8 mouse cellular contexts compared by ENCODE assay signal in the genomic region with DNA sequence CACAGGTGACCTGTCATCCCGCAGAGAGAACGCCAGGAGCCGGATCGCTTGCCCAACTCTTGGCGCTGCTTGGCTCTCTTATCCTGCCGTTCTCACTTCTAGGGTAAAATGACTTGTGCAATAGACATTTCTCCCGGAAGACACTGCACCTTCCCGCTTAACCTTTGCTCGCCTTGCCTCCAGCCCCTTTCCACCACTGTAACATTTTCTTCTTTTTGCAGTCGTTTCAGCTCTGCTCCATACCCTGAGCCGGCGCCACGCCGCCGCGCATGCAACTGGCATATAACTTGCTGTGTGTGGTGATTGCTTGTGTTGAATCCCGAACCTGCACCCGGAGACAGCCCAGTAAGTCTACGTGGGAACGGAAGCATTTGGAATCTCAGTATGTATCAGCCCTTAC. TPM values are rescaled to one million over a fixed set of nuclear protein-coding genes. Genes with fewer than 3 reads are reported as not detected.
DNase-seq lines count a peak whose midpoint lies in the region; ATAC-seq and TF ChIP-seq lines count a peak whose summit lies in the region.

No protein-coding gene starts in this region.

- in situ Hi-C loops in ES-E14 (cut with MboI; ENCODE audit: low sequenced_read_pairs in 2 of 2, unreplicated experiment in 2 of 2), result no loop called here

- DNase-seq in heart, postnatal 25 days (ENCODE audit: low spot score), result no peak
- no peak for DNase-seq in ES-E14 (ENCODE audit: low read depth, low spot score)
- no peak for DNase-seq in spleen, postnatal 10 days (ENCODE audit: low spot score in 2 of 2)
- DNase-seq in adrenal gland, adult 8-10 months, result no peak

- H3K9ac ChIP-seq in heart, embryonic 13.5 days, result peak overlapping the region; percentile 83
- peak overlapping the region; percentile 29 for H3K9ac ChIP-seq in ES-E14 (ENCODE audit: insufficient read depth, low read depth, low read length, poor library complexity, severe bottlenecking)
- H3K9ac ChIP-seq in embryonic facial prominence, embryonic 15.5 days, result peak overlapping the region; percentile 70
- peak overlapping the region; percentile 86 for H3K9ac ChIP-seq in intestine, embryonic 16.5 days (ENCODE audit: low read depth, low read length)
- H3K9ac ChIP-seq in midbrain, embryonic 12.5 days (replicated peaks), result peak overlapping the region; percentile 70

- intact Hi-C loops in heart, postnatal 25 days (cut with DNase I), result no loop called here

- peak overlapping the region; percentile 83 for H3K27ac ChIP-seq in heart, embryonic 13.5 days (replicated peaks)
- no peak overlapping the region for H3K27ac ChIP-seq in ES-E14 (ENCODE audit: insufficient read depth, low read depth, low read length, poor library complexity, severe bottlenecking)
- H3K27ac ChIP-seq in embryonic facial prominence, embryonic 15.5 days (replicated peaks), result peak overlapping the region; percentile 65
- H3K27ac ChIP-seq in intestine, embryonic 16.5 days (ENCODE audit: low read length), result peak overlapping the region; percentile 79
- no peak overlapping the region for H3K27ac ChIP-seq in midbrain, embryonic 12.5 days (replicated peaks)

- no peak; the same call in 1 of the 2 replicates for ATAC-seq in heart, embryonic 13.5 days (ENCODE audit: extremely low read depth, insufficient number of reproducible peaks, low FRiP score, low TSS enrichment)
- 0 out of 2 replicates have a peak, but pooled peaks have one; percentile 11 for ATAC-seq in embryonic facial prominence, embryonic 15.5 days (ENCODE audit: insufficient number of reproducible peaks, low FRiP score, low TSS enrichment, low read depth)
- peak; percentile 71 for ATAC-seq in intestine, embryonic 16.5 days
- ATAC-seq in midbrain, embryonic 12.5 days (ENCODE audit: low FRiP score, low read depth), result no peak; the same call in 1 of the 2 replicates

- H3K4me2 ChIP-seq in heart, embryonic 13.5 days, result peak overlapping the region; percentile 96
- H3K4me2 ChIP-seq in embryonic facial prominence, embryonic 15.5 days (replicated peaks), result peak overlapping the region; percentile 89
- H3K4me2 ChIP-seq in intestine, embryonic 16.5 days (ENCODE audit: low read depth, low read length), result peak overlapping the region; percentile 79
- peak overlapping the region; percentile 82 for H3K4me2 ChIP-seq in midbrain, embryonic 12.5 days (replicated peaks)

- H3K27me3 ChIP-seq in heart, embryonic 13.5 days (replicated peaks), result no peaks in the 10 kb centered on the region; the same call in 1 of the 2 replicates
- no peaks in the 10 kb centered on the region for H3K27me3 ChIP-seq in embryonic facial prominence, embryonic 15.5 days
- no peaks in the 10 kb centered on the region for H3K27me3 ChIP-seq in intestine, embryonic 16.5 days (replicated peaks; ENCODE audit: control insufficient read depth, insufficient read depth, low read length)
- H3K27me3 ChIP-seq in midbrain, embryonic 12.5 days, result peaks cover 3% of the 10 kb centered on the region; the same call in 1 of the 2 replicates

- H3K4me3 ChIP-seq in heart, embryonic 13.5 days, result peak overlapping the region; percentile 71
- peak overlapping the region; percentile 69 to 80 for H3K4me3 ChIP-seq in ES-E14 (ENCODE audit: insufficient read depth in 1 of 2, low read depth in 1 of 2, low read length in 2 of 2, poor library complexity in 1 of 2, severe bottlenecking in 1 of 2)
- peak overlapping the region; percentile 93 for H3K4me3 ChIP-seq in embryonic facial prominence, embryonic 15.5 days (replicated peaks)
- H3K4me3 ChIP-seq in intestine, embryonic 16.5 days (ENCODE audit: low read length), result peak overlapping the region; percentile 91
- peak overlapping the region; percentile 73 for H3K4me3 ChIP-seq in midbrain, embryonic 12.5 days

- H3K4me1 ChIP-seq in heart, embryonic 13.5 days, result peaks cover 15% of the 10 kb centered on the region
- H3K4me1 ChIP-seq in ES-E14 (ENCODE audit: control insufficient read depth in 2 of 2, insufficient read depth in 2 of 2, low read length in 2 of 2, poor library complexity in 1 of 2), result 0 out of 4 replicates have a peak, but pooled peaks cover 0 to 4% of the 10 kb centered on the region in 2 experiments
- H3K4me1 ChIP-seq in embryonic facial prominence, embryonic 15.5 days, result peaks cover 10% of the 10 kb centered on the region
- no peaks in the 10 kb centered on the region for H3K4me1 ChIP-seq in intestine, embryonic 16.5 days (ENCODE audit: control insufficient read depth, insufficient read depth, low read length)
- peaks cover 14% of the 10 kb centered on the region for H3K4me1 ChIP-seq in midbrain, embryonic 12.5 days

- under 1% methylated on average over 20 of the region's 20 CpGs for WGBS in heart, embryonic 13.5 days
- WGBS in embryonic facial prominence, embryonic 15.5 days, result under 1% methylated on average over 20 of the region's 20 CpGs
- WGBS in intestine, embryonic 16.5 days, result under 1% methylated on average over 20 of the region's 20 CpGs
- WGBS in midbrain, embryonic 12.5 days, result 1% methylated on average over 20 of the region's 20 CpGs

- H3K36me3 ChIP-seq in heart, embryonic 13.5 days, result peaks cover 18% of the 10 kb centered on the region
- no peaks in the 10 kb centered on the region for H3K36me3 ChIP-seq in ES-E14 (ENCODE audit: control insufficient read depth, insufficient read depth, low read length, poor library complexity, severe bottlenecking)
- 0 out of 2 replicates have a peak, but pooled peaks cover 4% of the 10 kb centered on the region for H3K36me3 ChIP-seq in embryonic facial prominence, embryonic 15.5 days
- H3K36me3 ChIP-seq in intestine, embryonic 16.5 days (ENCODE audit: control insufficient read depth, insufficient read depth, low read length), result no peaks in the 10 kb centered on the region
- no peaks in the 10 kb centered on the region for H3K36me3 ChIP-seq in midbrain, embryonic 12.5 days

- no peaks in the 10 kb centered on the region for H3K9me3 ChIP-seq in heart, embryonic 13.5 days
- H3K9me3 ChIP-seq in ES-E14 (ENCODE audit: control insufficient read depth, insufficient read depth, low read depth, low read length), result no peaks in the 10 kb centered on the region
- no peaks in the 10 kb centered on the region for H3K9me3 ChIP-seq in embryonic facial prominence, embryonic 15.5 days (replicated peaks)
- H3K9me3 ChIP-seq in intestine, embryonic 16.5 days (ENCODE audit: control insufficient read depth, low read length), result no peaks in the 10 kb centered on the region
- H3K9me3 ChIP-seq in midbrain, embryonic 12.5 days, result no peaks in the 10 kb centered on the region

TF ChIP-seq in ES-E14, 5 proteins besides CTCF, POLR2A, EP300 and RAD21:
- TF ChIP-seq ZNF384 (IDR thresholded peaks at IDR 0.05; ENCODE audit: low read depth, low read length) (no peak), HCFC1 (IDR thresholded peaks at IDR 0.05; ENCODE audit: borderline replicate concordance, insufficient read depth, low read length) (no peak)

RNA-seq across cellular contexts. Expression of gene Stat1, which starts 0.5 kb away (rescaled TPM):
- 27.2 and 31.9 TPM in 2 replicates for polyA plus RNA-seq in heart, embryonic 13.5 days (2015; fragmentation: Nextera tagmentation; extraction: Ambion mirVana)
- 10 to 100 TPM; 24.7 to 26.8 TPM for total RNA-seq in heart, postnatal 25 days (2021)
- total RNA-seq in ES-E14 (2012; rRNA removed), result 14.8 and 17.0 TPM in 2 replicates
- 21.3 and 26.0 TPM in 2 replicates for polyA plus RNA-seq in embryonic facial prominence, embryonic 15.5 days (2015; fragmentation: Nextera tagmentation; extraction: Ambion mirVana)
- 30.3 and 33.4 TPM in 2 replicates for polyA plus RNA-seq in intestine, embryonic 16.5 days (2015; fragmentation: Nextera tagmentation; extraction: Ambion mirVana)
- polyA plus RNA-seq in midbrain, embryonic 12.5 days (2016; fragmentation: Nextera tagmentation; extraction: Ambion mirVana), result 14.2 and 14.7 TPM in 2 replicates
- 100 to 1,000 TPM in 1 of 4 experiments, 10 to 100 TPM in 3; 67.0 to 111 (median 83.5) TPM for total RNA-seq in adrenal gland, adult 8-10 months (2022)

Comparison
In these comparisons a context has a peak if more than half of its experiments do, and no peak if none do; other contexts are left out.
1. ATAC-seq: peak in embryonic facial prominence, embryonic 15.5 days (single experiment) and intestine, embryonic 16.5 days (single experiment); none in heart, embryonic 13.5 days (single experiment) and midbrain, embryonic 12.5 days (single experiment).
2. H3K27ac ChIP-seq: peak in heart, embryonic 13.5 days (single experiment), embryonic facial prominence, embryonic 15.5 days (single experiment) and intestine, embryonic 16.5 days (single experiment); none in ES-E14 (single experiment) and midbrain, embryonic 12.5 days (single experiment).
3. H3K9ac ChIP-seq: peak in every context shown above with its lines; median percentile 86 in intestine, embryonic 16.5 days; 83 in heart, embryonic 13.5 days; 70 in embryonic facial prominence, embryonic 15.5 days; 70 in midbrain, embryonic 12.5 days; 29 in ES-E14.
4. Peak in every context shown above with its lines, with median percentiles within 50 percentile points of each other: H3K4me2 ChIP-seq and H3K4me3 ChIP-seq.